Mouse (Mus musculus): ENCODE results near the gene Zfp689.

- TF ChIP-seq POLR2A (IDR thresholded peaks at IDR 0.05; ENCODE audit: control insufficient read depth, low read depth, low read length) (peak; percentile 72), CTCF (IDR thresholded peaks at IDR 0.05; ENCODE audit: control insufficient read depth, insufficient read depth, insufficient replicate concordance, low read depth, low read length) (no peak)
Observed at GRCm38 (mm10) chr7:127393157-127393943, 55.6 kb downstream of the Zfp689 start, which contains the start of gene E430018J23Rik.

All from testis, adult 2 months (tissue).